Mouse (Mus musculus) lung, postnatal 0 days (tissue): ENCODE results near the gene Efcab5. TPM values are rescaled to one million over a fixed set of nuclear protein-coding genes. Genes with fewer than 3 reads are reported as not detected.

Experiments used
- ATAC-seq: fragments of 200-750 bp; cut with Nextera tagmentation; 2 replicates; pipeline ENCODE4 v1.8.0; 2017; ENCODE audit warnings: moderate library complexity
- DNase-seq: peaks from one replicate; pipeline ENCODE4 v3.0.0-alpha.2; 2016; ENCODE audit warnings: low spot score
- H3K27ac ChIP-seq: fragments of 300-500 bp; sonication (generic); 2 replicates; pipeline ENCODE4 v1.5.1; 2014; ENCODE audit warnings: antibody characterized with exemption, mild to moderate bottlenecking, low read length, mixed read lengths
- H3K27me3 ChIP-seq: fragments of 300-500 bp; sonication (generic); replicated peaks from 2 replicates; pipeline ENCODE4 v1.6.1; 2014; ENCODE audit warnings: low read length, mixed read lengths; ENCODE audit not compliant: insufficient read depth
- H3K36me3 ChIP-seq: fragments of 300-500 bp; sonication (generic); 2 replicates; pipeline ENCODE4 v1.6.1; 2014; ENCODE audit warnings: low read length, mixed read lengths; ENCODE audit not compliant: insufficient read depth
- H3K4me1 ChIP-seq: fragments of 300-500 bp; sonication (generic); 2 replicates; pipeline ENCODE4 v1.6.1; 2014; ENCODE audit warnings: antibody characterized with exemption, low read depth, low read length, mixed read lengths; ENCODE audit not compliant: insufficient read depth
- H3K4me2 ChIP-seq: fragments of 300-500 bp; sonication (generic); replicated peaks from 2 replicates; pipeline ENCODE4 v1.6.1; 2014; ENCODE audit warnings: low read depth, mild to moderate bottlenecking, low read length, moderate library complexity, mixed read lengths
- H3K4me3 ChIP-seq: fragments of 300-500 bp; sonication (generic); 2 replicates; pipeline ENCODE4 v1.5.1; 2014; ENCODE audit warnings: low read depth, low read length
- H3K9ac ChIP-seq: fragments of 300-500 bp; sonication (generic); replicated peaks from 2 replicates; pipeline ENCODE4 v1.6.1; 2014; ENCODE audit warnings: low read depth, mild to moderate bottlenecking
- H3K9me3 ChIP-seq: fragments of 300-500 bp; sonication (generic); 2 replicates; pipeline ENCODE4 v1.6.1; 2016; ENCODE audit warnings: low read length, mixed read lengths
- CTCF ChIP-seq: IDR thresholded peaks from 2 replicates; pipeline ENCODE4 v1.5.1; 2016; ENCODE audit warnings: antibody characterized with exemption, mild to moderate bottlenecking
- EP300 ChIP-seq: IDR thresholded peaks from 2 replicates; pipeline ENCODE4 v1.6.1; 2016; ENCODE audit warnings: antibody characterized with exemption, mild to moderate bottlenecking, control low read depth
- WGBS: fragments of 180-500 bp; shearing (Covaris S2); extraction: QIAGEN DNeasy Blood & Tissue Kit; methylation state at CpG from one replicate; pipeline ENCODE4 v1.1.7; 2014; 5-methylcytosine and 5-hydroxymethylcytosine counted together
- polyA plus RNA-seq: library from polyadenylated mRNA; unstranded; fragments of >200 nt; fragmentation: Nextera tagmentation; extraction: Ambion mirVana; gene quantifications from 2 replicates; pipeline ENCODE4 v1.2.1, GENCODE M21; 2015

Efcab5 gene
- polyA plus RNA-seq = 0.26 and 0.31 TPM in 2 replicates

DNA sequence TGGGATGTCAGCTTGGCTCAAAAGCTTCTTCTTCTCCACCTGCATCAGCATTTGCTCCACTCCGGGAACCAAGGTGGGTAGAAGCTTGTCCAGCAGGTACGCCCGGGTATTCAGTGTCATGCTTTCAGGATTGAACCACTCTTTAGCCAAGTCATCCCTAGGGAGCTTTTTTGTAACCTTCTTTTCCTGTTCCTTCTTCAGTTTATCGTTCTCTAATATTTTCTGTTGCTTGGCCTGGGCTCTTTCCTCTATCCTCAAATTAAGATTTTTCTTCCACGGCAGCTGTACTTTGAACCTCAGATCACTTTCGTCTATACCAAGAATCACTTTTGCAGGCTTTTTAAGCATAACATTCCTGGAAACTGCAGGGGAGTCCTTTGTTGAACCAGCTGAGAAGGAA, at the start of gene Efcab5:
Gene Efcab5 (minus strand): TSS at position 101 of the 400 bp plus-strand sequence.
- peak within 1 kb of the TSS; percentile 34 for H3K4me2 ChIP-seq
- H3K4me1 ChIP-seq = no peaks in the 10 kb centered on the region
- TF ChIP-seq EP300 = no peak

DNA sequence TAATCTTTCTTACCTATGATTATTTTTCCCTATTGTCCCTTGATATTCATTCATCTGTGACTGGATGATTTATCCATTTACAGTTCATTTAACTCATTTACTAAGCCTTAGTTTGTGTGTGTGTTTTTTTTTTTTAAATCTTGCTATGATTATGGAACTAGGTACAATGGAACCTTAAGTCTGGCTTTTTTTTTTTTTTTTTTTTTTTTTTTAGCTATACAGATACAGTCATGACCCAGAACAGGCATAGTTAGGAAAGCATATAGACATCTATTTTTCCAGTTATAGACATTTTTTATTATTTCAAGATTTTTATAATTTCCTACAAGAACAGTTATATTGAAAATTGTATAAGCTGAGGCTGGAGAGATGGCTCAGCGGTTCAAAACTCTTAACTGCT, 46.5 kb upstream of the Efcab5 start:
- no peak overlapping the region for H3K4me2 ChIP-seq
- H3K4me3 ChIP-seq = no peak overlapping the region
- no peak for TF ChIP-seq EP300
- TF ChIP-seq CTCF = no peak
- no peak overlapping the region for H3K9ac ChIP-seq
- H3K9me3 ChIP-seq = no peaks in the 10 kb centered on the region
- DNase-seq (no peak), ATAC-seq (no peak)
- H3K27me3 ChIP-seq = no peaks in the 10 kb centered on the region
- no peak overlapping the region for H3K27ac ChIP-seq
- WGBS = 93% methylated on average over 1 of the region's 1 CpGs
- H3K36me3 ChIP-seq = no peaks in the 10 kb centered on the region
- no peaks in the 10 kb centered on the region for H3K4me1 ChIP-seq

More for the DNA sequence above, at the start of gene Efcab5:
- Histone ChIP-seq H3K9ac (no peak within 1 kb of the TSS), H3K4me3 (peak within 1 kb of the TSS; percentile 12; the same call in 1 of the 2 replicates), H3K27ac (no peak within 1 kb of the TSS), H3K36me3 (no peaks in the 10 kb centered on the region), H3K27me3 (no peaks in the 10 kb centered on the region), H3K9me3 (no peaks in the 10 kb centered on the region)
- 50% methylated on average over 6 of the region's 6 CpGs for WGBS
- ATAC-seq (no peak), DNase-seq (peak; percentile 11)

DNA sequence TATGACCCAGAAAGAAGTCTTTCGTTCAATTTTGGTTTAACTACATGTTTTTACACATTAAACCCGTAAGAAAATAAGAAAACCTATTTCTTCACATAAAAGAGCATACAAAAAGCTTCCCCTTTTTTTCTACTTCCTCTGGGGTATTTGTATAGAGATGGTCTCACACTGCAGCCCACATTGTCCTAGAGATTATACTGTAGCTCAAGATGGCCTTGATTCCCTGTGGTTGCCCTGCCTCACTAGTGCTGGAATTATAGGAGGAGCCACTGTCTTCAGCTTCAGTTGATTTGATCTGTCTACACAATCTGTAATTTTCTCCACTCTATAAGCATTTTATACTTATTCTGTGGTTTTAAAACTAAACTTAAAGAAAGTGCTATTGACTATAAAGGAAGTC, 42.7 kb upstream of the Efcab5 start:
- TF ChIP-seq CTCF = no peak
- Histone ChIP-seq H3K4me1 (no peaks in the 10 kb centered on the region), H3K9me3 (no peaks in the 10 kb centered on the region), H3K9ac (no peak overlapping the region), H3K27me3 (no peaks in the 10 kb centered on the region), H3K4me3 (no peak overlapping the region), H3K36me3 (no peaks in the 10 kb centered on the region), H3K27ac (no peak overlapping the region), H3K4me2 (no peak overlapping the region)
- 89% methylated on average over 2 of the region's 2 CpGs for whole genome bisulfite sequencing
- ATAC-seq (no peak), DNase-seq (no peak)

- ATAC-seq (no peak), DNase-seq (no peak)
- Histone ChIP-seq H3K9ac (no peak overlapping the region), H3K27ac (no peak overlapping the region), H3K4me2 (no peak overlapping the region), H3K4me1 (no peaks in the 10 kb centered on the region), H3K27me3 (no peaks in the 10 kb centered on the region), H3K4me3 (no peak overlapping the region), H3K36me3 (no peaks in the 10 kb centered on the region), H3K9me3 (no peaks in the 10 kb centered on the region)
- no peak for TF ChIP-seq CTCF
- no peak for TF ChIP-seq EP300
- WGBS = 69% methylated on average over 2 of the region's 2 CpGs
Measured at GRCm38 (mm10) chr11:77230765-77231164, 42.0 kb upstream of the Efcab5 start.

GRCm38 (mm10) chr11:77216761-77217130, 28.0 kb upstream of the Efcab5 start:
- under 1% methylated on average over 11 of the region's 11 CpGs for WGBS
- DNase-seq = peak; percentile 58

DNA sequence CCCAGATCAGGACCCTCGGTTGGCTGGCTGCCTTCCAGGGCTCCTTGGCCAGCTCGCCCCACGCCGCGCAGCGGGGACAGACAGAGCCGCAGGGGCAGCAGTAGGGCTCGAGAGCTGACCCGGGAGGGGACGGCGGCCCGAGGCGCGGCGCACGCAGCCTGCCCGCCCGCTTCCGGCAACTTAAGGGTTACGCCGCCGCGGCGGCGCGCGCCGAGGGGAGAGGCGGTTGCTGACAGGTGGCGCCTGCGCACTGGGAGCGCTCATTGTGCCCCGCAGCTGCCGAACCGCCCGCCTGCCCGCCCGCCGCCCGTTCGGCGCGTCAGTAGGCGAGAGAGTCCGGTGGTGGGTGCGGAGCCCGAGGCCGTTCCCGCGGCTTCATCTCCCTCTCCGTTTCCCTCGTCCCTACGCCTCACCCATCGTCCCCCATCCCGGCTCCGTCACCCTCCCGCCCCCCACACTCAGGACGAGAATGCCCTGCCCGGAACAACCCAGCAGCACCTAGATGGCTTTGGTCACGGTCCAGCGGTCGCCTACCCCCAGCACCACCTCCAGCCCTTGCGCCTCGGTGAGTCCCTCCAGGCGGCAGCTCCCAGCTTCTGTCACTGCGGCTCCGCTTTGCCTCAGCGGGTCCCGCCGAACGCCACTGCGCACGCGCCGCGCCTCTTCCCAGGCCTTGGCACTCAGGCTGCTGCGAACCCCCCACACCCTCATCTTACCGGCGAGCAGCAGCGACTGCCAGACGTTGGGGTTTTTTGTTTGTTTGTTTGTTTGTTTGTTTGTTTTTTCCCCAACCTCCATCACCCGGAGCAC, 27.4 kb upstream of the Efcab5 start, which contains the start of gene Ssh2:
Gene Ssh2 (plus strand): TSS at position 337 of the 810 bp plus-strand sequence.
- 0 out of 2 replicates have a peak, but pooled peaks cover 3% of the 10 kb centered on the region for H3K4me1 ChIP-seq
- peak within 1 kb of the TSS; percentile 70 for H3K9ac ChIP-seq
- H3K9me3 ChIP-seq = no peaks in the 10 kb centered on the region
- no peaks in the 10 kb centered on the region for H3K36me3 ChIP-seq
- under 1% methylated on average over 68 of the region's 82 CpGs for WGBS
- H3K4me3 ChIP-seq = peak within 1 kb of the TSS; percentile 89
- no peaks in the 10 kb centered on the region for H3K27me3 ChIP-seq
- peak; percentile 88 for ATAC-seq
- DNase-seq = peak; percentile 95
- TF ChIP-seq CTCF (0 out of 2 replicates have a peak, but pooled peaks have one; percentile 0), EP300 (no peak)
- H3K27ac ChIP-seq = peak within 1 kb of the TSS; percentile 82
- H3K4me2 ChIP-seq = peak within 1 kb of the TSS; percentile 96

More at GRCm38 (mm10) chr11:77216761-77217130, 28.0 kb upstream of the Efcab5 start:
- peak; percentile 60 for ATAC-seq
- H3K9ac ChIP-seq = peak overlapping the region; percentile 70; the same call in 1 of the 2 replicates
- H3K4me2 ChIP-seq = peak overlapping the region; percentile 96
- no peaks in the 10 kb centered on the region for H3K9me3 ChIP-seq
- H3K27me3 ChIP-seq = no peaks in the 10 kb centered on the region
- H3K36me3 ChIP-seq = no peaks in the 10 kb centered on the region
- 0 out of 2 replicates have a peak, but pooled peaks cover 3% of the 10 kb centered on the region for H3K4me1 ChIP-seq
- H3K4me3 ChIP-seq = peak overlapping the region; percentile 89
- TF ChIP-seq CTCF (no peak), EP300 (no peak)
- peak overlapping the region; percentile 82 for H3K27ac ChIP-seq
